Mouse (Mus musculus) ovary, adult 10 weeks (tissue): ENCODE data around the gene Prpsap1. TPM values are rescaled to one million over a fixed set of nuclear protein-coding genes. Genes with fewer than 3 reads are reported as not detected.

Experiments used
- polyA plus RNA-seq: library from polyadenylated mRNA; stranded (reverse); fragments of 350-450 nt; fragmentation: Illumina TruSeq; extraction: RNeasy Lipid Tissue Mini Kit (QIAGEN cat#74804); gene quantifications from one replicate; pipeline ENCODE4 v1.2.3, GENCODE M21; 2014

Gene Prpsap1
- 33.9 TPM for polyA plus RNA-seq

GRCm38 (mm10) chr11:116493795-116494252, at the start of gene Prpsap1:
Prpsap1 (minus strand) TSS chr11:116494202.

GRCm38 (mm10) chr11:116530187-116531147, 36.5 kb upstream of the Prpsap1 start, which contains the start of gene Sphk1:
Sphk1 (plus strand) TSS chr11:116530925.

GRCm38 (mm10) chr11:116466141-116466540, 27.9 kb downstream of the Prpsap1 start, which contains the start of gene Qrich2:
Qrich2 (minus strand) TSS chr11:116466241.

GRCm38 (mm10) chr11:116433356-116434286, 60.4 kb downstream of the Prpsap1 start, which contains the start of gene Ubald2:
Ubald2 (plus strand) TSS chr11:116434094.

Other genes starting within 250 kb of the Prpsap1 start
- 10.1 TPM for gene Srp68, start 220.0 kb downstream of the Prpsap1 start, polyA plus RNA-seq
- not detected for gene Galr2, start 213.3 kb downstream of the Prpsap1 start, polyA plus RNA-seq
- gene Exoc7, start 187.0 kb downstream of the Prpsap1 start, polyA plus RNA-seq: 5.8 TPM
- 0.23 TPM for gene Foxj1, start 158.8 kb downstream of the Prpsap1 start, polyA plus RNA-seq
- 0.88 TPM for gene Rnf157, start 81.2 kb downstream of the Prpsap1 start, polyA plus RNA-seq
- 7.1 TPM for gene Ubald2, start 60.1 kb downstream of the Prpsap1 start, polyA plus RNA-seq
- not detected for gene Qrich2, start 28.0 kb downstream of the Prpsap1 start, polyA plus RNA-seq
- 0.51 TPM for gene Sphk1, start 36.7 kb upstream of the Prpsap1 start, polyA plus RNA-seq
- gene Ube2o, start 87.2 kb upstream of the Prpsap1 start, polyA plus RNA-seq: 9.0 TPM
- not detected for gene Aanat, start 92.2 kb upstream of the Prpsap1 start, polyA plus RNA-seq
- 0.11 TPM for gene Rhbdf2, start 132.8 kb upstream of the Prpsap1 start, polyA plus RNA-seq
- gene Prcd, start 159.3 kb upstream of the Prpsap1 start, polyA plus RNA-seq: 1.3 TPM
- gene Cygb, start 160.1 kb upstream of the Prpsap1 start, polyA plus RNA-seq: 2.0 TPM